In the genomic region with DNA sequence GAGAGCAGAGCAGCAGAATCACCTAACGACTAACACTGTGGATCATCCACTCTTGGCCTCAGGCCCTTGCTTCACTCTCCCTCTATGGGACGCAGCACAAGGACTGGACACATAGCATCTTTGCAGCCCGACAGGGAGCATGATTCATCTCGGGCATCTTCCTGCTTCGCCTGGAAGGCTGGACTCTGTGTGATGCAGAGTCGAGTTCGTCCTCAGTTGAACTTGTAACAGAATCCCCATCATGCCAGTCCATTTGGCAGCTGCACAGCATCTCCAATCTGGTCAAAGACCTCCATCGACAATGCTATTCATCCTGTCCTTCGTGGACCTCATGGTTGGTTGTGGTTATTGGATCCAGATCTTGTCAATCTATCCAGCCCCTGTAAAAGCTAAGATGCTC, we compare ENCODE assay signal across 27 mouse cellular contexts. TPM values are rescaled to one million over a fixed set of nuclear protein-coding genes. Genes with fewer than 3 reads are reported as not detected.
"Had no signal": no experiment of that assay in that cellular context is flagged by ENCODE, and none has a peak within 500 bp of the region (broad histone marks: within the 10 kb centered on the region; RNA-seq: fewer than 3 reads in every experiment).

No protein-coding gene starts in this region.

- H3K27ac ChIP-seq: liver, embryonic 14.5 days; macrophage; midbrain, embryonic 12.5 days; midbrain, embryonic 15.5 days; neural tube, embryonic 12.5 days; neural tube, embryonic 15.5 days had no signal

- H3K4me2 ChIP-seq: liver, embryonic 11.5 days; lung, embryonic 14.5 days; midbrain, embryonic 12.5 days; midbrain, embryonic 15.5 days; neural tube, embryonic 12.5 days; neural tube, embryonic 15.5 days had no signal

- H3K4me1 ChIP-seq: midbrain, embryonic 15.5 days; neural tube, embryonic 15.5 days had no signal

- H3K36me3 ChIP-seq: midbrain, embryonic 12.5 days; midbrain, embryonic 15.5 days; neural tube, embryonic 12.5 days; neural tube, embryonic 15.5 days had no signal

- H3K9ac ChIP-seq: liver, embryonic 14.5 days; liver, postnatal 0 days; lung, embryonic 14.5 days; midbrain, embryonic 12.5 days; midbrain, embryonic 15.5 days; neural tube, embryonic 12.5 days; neural tube, embryonic 15.5 days had no signal

- H3K4me3 ChIP-seq: midbrain, embryonic 12.5 days; midbrain, embryonic 15.5 days; neural tube, embryonic 12.5 days; neural tube, embryonic 15.5 days had no signal

- H3K9me3 ChIP-seq: midbrain, embryonic 12.5 days; midbrain, embryonic 15.5 days; neural tube, embryonic 12.5 days; neural tube, embryonic 15.5 days had no signal

- H3K27me3 ChIP-seq: midbrain, embryonic 12.5 days; midbrain, embryonic 15.5 days; neural tube, embryonic 12.5 days; neural tube, embryonic 15.5 days had no signal

- ATAC-seq: liver, postnatal 0 days; lung, postnatal 0 days; midbrain, embryonic 15.5 days had no signal

- DNase-seq: kidney, adult 9 months; kidney, postnatal 14 days; kidney, postnatal 4 days; left cerebral cortex, postnatal 4 days; liver, postnatal 0 days; lung, embryonic 14.5 days; right cerebral cortex, adult 18-20 months; right cerebral cortex, postnatal 14 days; right cerebral cortex, postnatal 4 days; thymus, postnatal 25 days had no signal

RNA-seq across cellular contexts. Expression of a gene that starts 11.2 kb away (rescaled TPM):
- total RNA-seq: layer of hippocampus, adult 18-20 months; layer of hippocampus, postnatal 14 days; left cerebral cortex, adult 8-10 months; left cerebral cortex, postnatal 14 days; left cerebral cortex, postnatal 4 days; megakaryocyte, adult 5-6 weeks had no signal
- polyA plus RNA-seq: kidney, embryonic 16.5 days; limb, embryonic 14.5 days; liver, embryonic 11.5 days; liver, embryonic 14.5 days; liver, postnatal 0 days; lung, embryonic 14.5 days; lung, postnatal 0 days; macrophage; midbrain, embryonic 12.5 days; midbrain, embryonic 15.5 days; neural tube, embryonic 12.5 days; neural tube, embryonic 15.5 days; stomach, embryonic 14.5 days; thymus, postnatal 0 days had no signal
